Mouse (Mus musculus) G1E (cell line): Measurements from ENCODE around the gene Tas1r1. TPM values are rescaled to one million over a fixed set of nuclear protein-coding genes. Genes with fewer than 3 reads are reported as not detected.
A peak's percentile ranks its signal among the peaks of the same experiment; 100 is the strongest.

Experiments
- ATAC-seq: 2 replicates; pipeline ENCODE4 v1.8.0; 2016; ENCODE audit warnings: mild to moderate bottlenecking; ENCODE audit not compliant: insufficient number of reproducible peaks, poor library complexity, low FRiP score, severe bottlenecking; ENCODE audit errors: extremely low read depth
- DNase-seq: peaks from one replicate; pipeline ENCODE4 v3.0.0; 2012; ENCODE audit warnings: low spot score
- H3K27me3 ChIP-seq: 2 replicates; pipeline ENCODE4 v1.6.1; 2012; ENCODE audit warnings: mild to moderate bottlenecking, low read length, inconsistent platforms; ENCODE audit not compliant: insufficient read depth
- H3K36me3 ChIP-seq: replicated peaks from 2 replicates; pipeline ENCODE3; 2012; ENCODE audit warnings: mild to moderate bottlenecking, inconsistent platforms
- H3K4me1 ChIP-seq: 2 replicates; pipeline ENCODE4 v1.6.1; 2012; ENCODE audit warnings: low read depth, low read length, inconsistent platforms, mixed read lengths; ENCODE audit not compliant: insufficient read depth
- H3K4me3 ChIP-seq: 2 replicates; pipeline ENCODE4 v1.5.1; 2012; ENCODE audit warnings: low read depth, mild to moderate bottlenecking, inconsistent platforms, low read length, moderate library complexity, mixed read lengths
- H3K9me3 ChIP-seq: replicated peaks from 2 replicates; pipeline ENCODE4 v1.6.1; 2012; ENCODE audit warnings: inconsistent platforms
- CTCF ChIP-seq: IDR thresholded peaks from 2 replicates; pipeline ENCODE4 v1.5.1; 2012; ENCODE audit warnings: low read depth, low read length, inconsistent platforms, mixed read lengths
- GATA1 ChIP-seq: IDR thresholded peaks from 2 replicates; pipeline ENCODE4 v1.6.1; 2012; ENCODE audit warnings: borderline replicate concordance, low read length, inconsistent platforms, mixed read lengths
- GATA2 ChIP-seq: IDR thresholded peaks from 2 replicates; pipeline ENCODE4 v1.6.1; 2012; ENCODE audit warnings: low read depth, low read length, inconsistent platforms, borderline replicate concordance
- POLR2AphosphoS5 ChIP-seq: IDR thresholded peaks from 2 replicates; pipeline ENCODE4 v1.6.1; 2012; ENCODE audit warnings: low read depth, low read length, inconsistent platforms; ENCODE audit not compliant: insufficient replicate concordance
- TAL1 ChIP-seq: conservative IDR thresholded peaks from 2 replicates; pipeline ENCODE4 v1.6.1; 2012; ENCODE audit warnings: low read depth, low read length, inconsistent platforms, mixed read lengths
- polyA plus RNA-seq: library from polyadenylated mRNA; stranded (reverse); fragments of >175 nt; gene quantifications from 2 replicates; pipeline ENCODE4 v1.2.3, GENCODE M21; 2012
- total RNA-seq, 2 experiments: library from RNA; stranded (forward) in 1 of 2; stranded (reverse) in 1 of 2; fragments of 200-1000 nt in 1 of 2; fragments of >200 nt in 1 of 2; fragmentation: Nextera tagmentation in 1 of 2; gene quantifications; 2 replicates each; pipeline ENCODE4 v1.2.3; 2014 to 2017

The Tas1r1 gene
- total and polyA plus RNA-seq, 3 experiments: 0.02 to 0.27 TPM; not detected in 1

DNA sequence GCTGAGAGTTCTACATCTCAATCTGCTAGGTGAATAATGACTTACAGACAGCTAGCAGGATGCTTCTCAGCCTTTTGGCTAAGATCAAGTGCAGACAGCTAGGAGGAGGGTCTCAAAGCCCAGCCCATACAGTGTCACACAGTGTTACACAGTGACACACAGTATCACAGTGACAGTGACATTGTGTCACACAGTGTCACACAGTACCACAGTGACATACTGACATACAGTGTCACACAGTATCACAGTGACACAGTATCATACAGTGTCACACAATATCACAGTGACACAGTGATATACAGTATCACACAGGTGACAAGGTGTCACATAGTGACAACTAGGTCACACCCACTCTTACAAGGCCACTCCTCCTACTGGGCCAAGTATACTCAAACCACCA, 28.9 kb upstream of the Tas1r1 start:
- Histone ChIP-seq H3K36me3 (peaks cover 10% of the 10 kb centered on the region), H3K9me3 (no peaks in the 10 kb centered on the region), H3K4me3 (peak overlapping the region; percentile 11; the same call in 1 of the 2 replicates), H3K27me3 (peaks cover 33% of the 10 kb centered on the region), H3K4me1 (peaks cover 10% of the 10 kb centered on the region)
- TF ChIP-seq TAL1: no peak
- TF ChIP-seq CTCF: no peak
- no peak for TF ChIP-seq GATA1
- no peak for TF ChIP-seq GATA2
- TF ChIP-seq POLR2AphosphoS5: no peak
- ATAC-seq (no peak), DNase-seq (no peak)

DNA sequence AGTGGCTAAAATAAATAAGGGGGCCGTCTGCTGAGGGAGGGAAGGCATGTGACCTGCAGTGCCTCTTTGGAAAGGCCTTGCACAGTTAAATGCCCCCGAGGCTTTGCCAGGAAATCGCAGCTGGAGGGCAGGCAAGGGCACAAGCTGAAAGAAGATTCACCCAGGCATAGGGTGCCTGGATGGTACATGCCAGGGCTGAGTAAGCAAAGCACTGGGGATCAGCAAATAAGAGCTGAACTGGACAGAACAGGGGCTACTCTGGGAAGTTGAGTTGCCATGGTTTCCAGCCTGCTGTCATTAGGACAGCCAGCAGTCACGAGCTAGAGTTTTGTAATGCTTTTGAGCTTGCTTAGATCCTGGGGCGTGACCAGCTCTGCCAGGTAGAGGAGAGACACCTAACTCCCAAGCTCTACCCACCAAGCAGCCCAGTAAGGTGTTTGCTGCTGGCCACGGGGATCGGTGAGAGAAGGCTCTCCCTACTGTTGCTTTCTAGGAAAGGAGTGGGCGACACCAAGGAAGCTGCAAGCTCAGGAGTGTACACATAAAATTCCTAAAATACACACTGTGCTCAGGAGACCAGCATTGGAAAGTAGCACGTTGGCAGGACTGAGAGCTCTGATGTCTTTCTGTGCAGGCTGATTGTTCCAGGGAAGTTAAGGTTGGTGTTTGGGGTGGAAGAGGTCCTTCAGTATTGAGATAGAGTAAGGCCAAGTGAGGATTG, 24.2 kb upstream of the Tas1r1 start:
- no peak for DNase-seq

DNA sequence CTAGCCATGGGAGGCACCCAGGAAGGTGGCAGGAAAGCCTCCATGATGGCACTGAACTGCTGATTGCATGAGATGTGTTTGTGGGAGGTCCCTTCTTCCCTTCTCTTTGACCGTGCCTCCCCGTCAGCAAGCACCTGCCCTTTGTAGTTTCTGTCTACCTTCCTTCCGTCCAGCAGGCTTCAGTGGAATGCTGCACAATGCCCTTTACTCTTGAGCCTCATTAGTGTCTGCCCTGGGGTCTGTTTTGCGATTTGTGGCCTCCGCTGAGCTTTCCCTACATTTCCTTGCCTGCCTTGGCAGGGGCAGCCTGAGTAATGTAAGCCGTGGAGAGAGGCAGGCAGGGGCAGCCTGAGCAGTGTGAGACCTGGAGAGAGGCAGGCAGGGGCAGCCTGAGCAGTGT, 6.2 kb upstream of the Tas1r1 start:
- TF ChIP-seq POLR2AphosphoS5: no peak
- Histone ChIP-seq H3K27me3 (no peaks in the 10 kb centered on the region), H3K4me3 (no peak overlapping the region), H3K36me3 (peaks cover 90% of the 10 kb centered on the region), H3K9me3 (no peaks in the 10 kb centered on the region), H3K4me1 (peaks cover 43% of the 10 kb centered on the region)
- ATAC-seq (no peak), DNase-seq (no peak)

More for the DNA sequence above, 24.2 kb upstream of the Tas1r1 start:
- ATAC-seq: no peak
- H3K9me3 ChIP-seq: no peaks in the 10 kb centered on the region
- TF ChIP-seq TAL1: no peak
- TF ChIP-seq POLR2AphosphoS5: 0 out of 2 replicates have a peak, but pooled peaks have one; percentile 28
- TF ChIP-seq GATA1: no peak
- no peak for TF ChIP-seq CTCF
- no peak for TF ChIP-seq GATA2
- H3K36me3 ChIP-seq: peaks cover 57% of the 10 kb centered on the region
- no peaks in the 10 kb centered on the region for H3K27me3 ChIP-seq
- peaks cover 12% of the 10 kb centered on the region for H3K4me1 ChIP-seq
- no peak overlapping the region for H3K4me3 ChIP-seq

DNA sequence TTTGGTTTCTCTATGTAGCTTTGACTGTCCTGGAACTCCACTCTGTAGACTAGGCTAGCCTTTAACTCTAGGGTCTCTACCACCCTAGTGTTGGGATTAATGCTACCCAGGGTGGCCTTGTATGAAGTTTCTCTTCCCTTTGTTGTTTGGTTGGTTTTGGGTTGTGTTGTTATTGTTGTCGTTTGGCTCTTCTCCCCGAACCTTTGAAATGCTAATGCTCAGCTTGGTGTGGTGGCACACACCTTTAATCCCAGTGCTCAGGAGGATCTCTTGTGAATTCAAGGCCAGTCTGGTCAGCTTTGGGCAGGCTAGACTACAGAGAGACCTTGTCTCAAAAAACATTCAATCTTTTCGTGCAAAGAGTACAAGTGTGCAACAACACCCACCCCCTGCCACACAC, 4.8 kb upstream of the Tas1r1 start:
- Histone ChIP-seq H3K4me1 (peaks cover 50% of the 10 kb centered on the region), H3K9me3 (no peaks in the 10 kb centered on the region), H3K27me3 (peaks cover 2% of the 10 kb centered on the region; the same call in 1 of the 2 replicates), H3K36me3 (peaks cover 77% of the 10 kb centered on the region), H3K4me3 (no peak overlapping the region)
- TF ChIP-seq CTCF: no peak
- no peak for TF ChIP-seq TAL1
- no peak for TF ChIP-seq GATA1
- no peak for TF ChIP-seq POLR2AphosphoS5
- TF ChIP-seq GATA2: no peak
- DNase-seq (no peak), ATAC-seq (no peak)

DNA sequence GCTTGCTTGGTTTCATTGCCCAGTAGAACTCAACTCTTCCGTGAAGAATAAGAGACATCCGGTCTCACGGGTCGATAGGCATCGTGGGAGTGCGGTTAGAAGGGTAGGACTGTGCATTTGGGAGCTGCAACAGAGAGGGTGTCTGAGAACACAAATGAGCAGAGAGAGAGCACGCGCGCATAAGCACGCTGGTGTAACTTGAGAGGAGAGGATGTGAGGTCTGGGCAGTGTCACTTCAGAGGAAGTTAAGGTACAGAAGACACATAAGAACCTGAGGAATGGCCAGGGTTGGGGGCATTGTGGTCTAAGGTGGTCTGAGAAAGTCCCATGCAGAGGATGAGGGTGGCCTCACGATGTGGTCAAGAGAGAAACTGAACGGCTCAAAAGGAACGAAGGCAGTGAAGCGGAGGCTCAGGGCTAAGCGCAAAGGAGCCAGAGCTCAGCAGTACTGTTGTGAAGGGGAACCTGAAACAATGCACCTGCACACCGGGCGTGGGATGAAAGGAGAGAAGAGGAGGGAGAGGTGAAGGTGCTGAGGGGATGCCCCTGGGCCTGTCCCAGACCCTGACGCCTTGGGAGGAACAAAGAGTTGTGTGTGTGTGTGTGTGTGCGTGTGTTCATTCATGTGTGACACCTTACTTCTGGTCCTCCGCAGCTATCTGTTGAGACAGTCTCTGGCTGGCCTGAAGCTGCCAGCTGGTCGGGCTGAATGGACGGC, 3.7 kb upstream of the Tas1r1 start:
- Histone ChIP-seq H3K4me1 (peaks cover 56% of the 10 kb centered on the region), H3K36me3 (peaks cover 66% of the 10 kb centered on the region), H3K27me3 (peaks cover 5% of the 10 kb centered on the region; the same call in 1 of the 2 replicates), H3K9me3 (no peaks in the 10 kb centered on the region), H3K4me3 (no peak overlapping the region; the same call in 1 of the 2 replicates)
- no peak for TF ChIP-seq POLR2AphosphoS5
- TF ChIP-seq TAL1: no peak
- no peak for TF ChIP-seq CTCF
- no peak for TF ChIP-seq GATA1
- TF ChIP-seq GATA2: no peak
- ATAC-seq (no peak), DNase-seq (no peak)

DNA sequence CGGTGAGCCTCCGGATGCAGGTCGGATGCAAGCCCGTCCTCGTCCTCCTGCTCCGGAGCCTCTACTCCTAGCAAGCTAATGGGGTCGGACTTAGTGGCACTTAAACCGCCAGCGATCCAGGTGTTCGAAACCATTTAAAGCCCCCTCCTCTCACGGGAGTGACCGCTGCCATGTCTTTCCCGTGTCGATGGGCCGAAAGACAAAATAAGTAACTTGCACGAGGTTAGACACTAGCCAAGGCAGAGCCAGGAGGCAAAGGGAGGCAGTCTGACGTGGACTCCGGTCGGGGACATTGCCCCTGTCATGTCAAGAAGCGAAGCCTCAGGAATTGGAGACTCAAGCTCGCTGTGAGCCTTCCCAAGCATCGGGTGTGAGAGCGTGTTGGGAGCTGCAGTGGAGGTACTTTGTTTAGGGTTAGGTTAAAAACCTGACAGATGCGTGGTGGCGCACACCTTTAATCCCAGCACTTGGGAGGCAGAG, 1.5 kb upstream of the Tas1r1 start:
- TF ChIP-seq TAL1: no peak
- TF ChIP-seq POLR2AphosphoS5: no peak
- no peak for TF ChIP-seq GATA1
- TF ChIP-seq CTCF: no peak
- no peak for TF ChIP-seq GATA2
- H3K27me3 ChIP-seq: peaks cover 8% of the 10 kb centered on the region
- no peaks in the 10 kb centered on the region for H3K9me3 ChIP-seq
- DNase-seq (peak; percentile 43), ATAC-seq (no peak)
- peaks cover 45% of the 10 kb centered on the region for H3K36me3 ChIP-seq
- peaks cover 51% of the 10 kb centered on the region for H3K4me1 ChIP-seq
- H3K4me3 ChIP-seq: peak overlapping the region; percentile 97
